Mouse (Mus musculus) heart, postnatal 0 days (tissue): ENCODE data around the gene Ccdc154. TPM values are rescaled to one million over a fixed set of nuclear protein-coding genes. Genes with fewer than 3 reads are reported as not detected.
A peak's percentile ranks its signal among the peaks of the same experiment; 100 is the strongest.

Experiments used
- ATAC-seq: fragments of 200-750 bp; cut with Nextera tagmentation; 2 replicates; pipeline ENCODE4 v1.8.0; 2017; ENCODE audit warnings: low read depth, moderate number of reproducible peaks, moderate library complexity; ENCODE audit not compliant: insufficient read depth
- DNase-seq: peaks from one replicate; pipeline ENCODE4 v3.0.0-alpha.2; 2016; ENCODE audit warnings: low spot score
- H3K27ac ChIP-seq: fragments of 300-500 bp; sonication (generic); 2 replicates; pipeline ENCODE4 v1.5.1; 2014; ENCODE audit warnings: low read depth, mild to moderate bottlenecking
- H3K27me3 ChIP-seq: fragments of 300-500 bp; sonication (generic); 2 replicates; pipeline ENCODE4 v1.6.1; 2014; ENCODE audit warnings: low read length, mixed read lengths; ENCODE audit not compliant: control insufficient read depth, insufficient read depth
- H3K36me3 ChIP-seq: fragments of 300-500 bp; sonication (generic); replicated peaks from 2 replicates; pipeline ENCODE4 v1.6.1; 2014; ENCODE audit warnings: low read length, mixed read lengths; ENCODE audit not compliant: control insufficient read depth, insufficient read depth
- H3K4me1 ChIP-seq: fragments of 300-500 bp; sonication (generic); 2 replicates; pipeline ENCODE4 v1.6.1; 2014; ENCODE audit warnings: antibody characterized with exemption; ENCODE audit not compliant: control insufficient read depth, insufficient read depth
- H3K4me2 ChIP-seq: fragments of 300-500 bp; sonication (generic); 2 replicates; pipeline ENCODE4 v1.6.1; 2014; ENCODE audit warnings: low read depth, mild to moderate bottlenecking, low read length, moderate library complexity
- H3K4me3 ChIP-seq: fragments of 300-500 bp; sonication (generic); 2 replicates; pipeline ENCODE4 v1.5.1; 2014; ENCODE audit warnings: low read depth, low read length
- H3K9ac ChIP-seq: fragments of 300-500 bp; sonication (generic); replicated peaks from 2 replicates; pipeline ENCODE4 v1.6.1; 2014; ENCODE audit warnings: low read depth, low read length, mixed read lengths
- H3K9me3 ChIP-seq: fragments of 300-500 bp; sonication (generic); replicated peaks from 2 replicates; pipeline ENCODE4 v1.6.1; 2016; ENCODE audit warnings: low read length; ENCODE audit not compliant: control insufficient read depth
- CTCF ChIP-seq: IDR thresholded peaks from 2 replicates; pipeline ENCODE4 v1.5.1; 2016; ENCODE audit warnings: antibody characterized with exemption, control low read depth, low read depth
- EP300 ChIP-seq: IDR thresholded peaks from 2 replicates; pipeline ENCODE4 v1.6.1; 2016; ENCODE audit warnings: antibody characterized with exemption, low read depth
- WGBS: fragments of 180-500 bp; shearing (Covaris S2); extraction: QIAGEN DNeasy Blood & Tissue Kit; methylation state at CpG from one replicate; pipeline ENCODE4 v1.1.7; 2014; 5-methylcytosine and 5-hydroxymethylcytosine counted together
- polyA plus RNA-seq: library from polyadenylated mRNA; unstranded; fragments of >200 nt; fragmentation: Nextera tagmentation; extraction: Ambion mirVana; gene quantifications from 2 replicates; pipeline ENCODE4 v1.2.1, GENCODE M21; 2015
- total RNA-seq: library from RNA; depleted of rRNA; stranded (reverse); fragments of >200 nt; gene quantifications from 2 replicates; pipeline ENCODE4 v1.2.3, GENCODE M21; 2014; ENCODE audit warnings: low replicate concordance

The Ccdc154 gene
- total and polyA plus RNA-seq, 2 experiments from 2014 or later = not detected

DNA sequence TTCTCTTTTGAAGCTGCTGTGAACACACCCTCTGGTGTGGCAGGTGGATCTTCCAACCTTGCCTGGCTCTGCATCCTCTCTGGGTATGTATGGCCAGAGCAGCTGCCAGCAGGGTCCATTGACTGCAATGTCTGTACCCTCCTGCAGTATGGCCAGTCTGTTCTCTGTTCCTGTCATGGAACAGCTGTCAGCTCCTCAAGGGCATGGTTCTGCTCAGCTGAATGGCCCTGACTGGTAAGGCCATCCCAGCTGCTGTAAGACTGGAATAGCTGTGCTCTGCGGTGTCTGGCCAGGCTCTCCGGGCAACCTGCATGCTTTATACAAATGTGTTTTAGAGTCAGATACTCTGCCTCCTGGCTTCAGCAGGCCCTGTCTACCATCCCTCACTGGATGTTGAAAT, 7.4 kb downstream of the Ccdc154 start:
- H3K9ac ChIP-seq = no peak overlapping the region
- 55% methylated on average over 2 of the region's 2 CpGs for WGBS
- H3K4me3 ChIP-seq = no peak overlapping the region
- no peaks in the 10 kb centered on the region for H3K9me3 ChIP-seq
- H3K27me3 ChIP-seq = no peaks in the 10 kb centered on the region
- no peak overlapping the region for H3K27ac ChIP-seq
- H3K4me1 ChIP-seq = no peaks in the 10 kb centered on the region
- no peaks in the 10 kb centered on the region for H3K36me3 ChIP-seq
- ATAC-seq (no peak), DNase-seq (no peak)
- TF ChIP-seq EP300 = no peak
- no peak for TF ChIP-seq CTCF
- H3K4me2 ChIP-seq = no peak overlapping the region

DNA sequence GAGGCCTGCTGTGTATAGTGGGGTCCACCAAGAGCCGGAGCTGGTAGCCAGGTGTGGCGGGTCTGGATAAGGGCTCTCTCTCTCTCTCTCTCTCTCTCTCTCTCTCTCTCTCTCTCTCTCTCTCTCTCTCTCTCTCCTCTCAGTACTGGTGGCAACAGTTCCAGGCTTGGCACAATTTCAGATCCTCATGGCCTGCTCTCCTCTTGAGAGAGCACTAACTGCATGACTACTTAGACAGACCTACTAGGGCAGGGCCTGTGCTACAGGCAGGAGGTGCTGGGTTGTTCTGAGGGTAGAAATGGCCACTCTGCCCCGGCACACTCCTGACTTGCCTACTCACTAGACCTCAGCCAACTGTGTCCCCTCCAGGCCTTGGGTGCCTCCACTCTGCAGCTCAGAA, 10.3 kb downstream of the Ccdc154 start:
- H3K4me2 ChIP-seq = no peak overlapping the region
- no peaks in the 10 kb centered on the region for H3K9me3 ChIP-seq
- no peak for TF ChIP-seq CTCF
- TF ChIP-seq EP300 = no peak
- 0 out of 2 replicates have a peak, but pooled peaks cover 5% of the 10 kb centered on the region for H3K27me3 ChIP-seq
- H3K9ac ChIP-seq = no peak overlapping the region
- WGBS = 55% methylated on average over 3 of the region's 3 CpGs
- DNase-seq = no peak
- H3K27ac ChIP-seq = no peak overlapping the region
- H3K36me3 ChIP-seq = no peaks in the 10 kb centered on the region
- ATAC-seq = no peak
- no peaks in the 10 kb centered on the region for H3K4me1 ChIP-seq
- H3K4me3 ChIP-seq = no peak overlapping the region

DNA sequence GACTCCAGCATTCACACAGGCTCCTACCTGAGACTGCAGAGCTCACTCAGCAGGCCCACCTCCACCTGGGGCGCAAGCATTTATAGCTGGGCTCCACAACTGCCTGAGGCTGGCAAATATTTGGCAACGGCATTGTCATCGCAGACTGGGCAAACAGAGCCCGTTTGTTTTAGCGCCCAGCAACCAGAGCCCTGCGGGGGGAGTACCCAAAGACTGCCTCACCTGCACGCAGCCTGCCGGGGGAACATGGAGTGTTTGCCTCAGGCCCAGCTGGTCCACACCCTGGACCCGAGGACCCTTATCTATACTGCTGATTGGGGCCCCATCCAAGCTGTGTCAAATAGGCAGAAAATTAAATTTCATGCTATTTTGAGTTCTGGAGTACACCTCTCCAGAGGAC, 13.2 kb downstream of the Ccdc154 start, which contains the start of gene Gm38655:
Gene Gm38655 (minus strand): TSS at position 61 of the 400 bp plus-strand sequence.
- Histone ChIP-seq H3K27ac (no peak within 1 kb of the TSS), H3K9me3 (no peaks in the 10 kb centered on the region), H3K4me1 (no peaks in the 10 kb centered on the region), H3K9ac (no peak within 1 kb of the TSS), H3K36me3 (no peaks in the 10 kb centered on the region), H3K4me2 (no peak within 1 kb of the TSS), H3K4me3 (no peak within 1 kb of the TSS), H3K27me3 (0 out of 2 replicates have a peak, but pooled peaks cover 9% of the 10 kb centered on the region)
- 59% methylated on average over 9 of the region's 9 CpGs for WGBS
- DNase-seq (no peak), ATAC-seq (no peak)
- TF ChIP-seq CTCF = no peak
- no peak for TF ChIP-seq EP300

DNA sequence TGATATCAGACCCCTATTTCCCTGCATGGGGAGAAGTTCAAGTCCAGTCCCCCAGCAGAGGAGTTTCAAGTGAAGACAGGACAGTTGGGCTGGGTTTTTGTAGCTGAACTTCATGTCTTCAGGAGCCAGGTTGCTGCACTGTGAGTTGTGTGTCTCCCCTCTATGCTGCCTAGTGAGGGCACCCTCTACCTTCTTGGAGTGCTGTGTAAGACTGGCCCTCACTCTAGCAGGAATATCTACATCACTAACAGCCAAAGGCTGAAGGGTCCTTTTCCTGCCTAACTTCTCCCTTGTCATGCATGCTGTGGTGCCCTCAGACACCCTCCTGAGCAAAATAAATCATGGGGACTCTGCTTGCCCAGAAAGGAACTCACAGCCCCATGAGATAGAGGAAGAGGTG, 21.0 kb downstream of the Ccdc154 start:
- Histone ChIP-seq H3K9ac (no peak overlapping the region), H3K4me3 (no peak overlapping the region), H3K27me3 (0 out of 2 replicates have a peak, but pooled peaks cover 6% of the 10 kb centered on the region), H3K4me2 (peak overlapping the region; percentile 96; the same call in 1 of the 2 replicates), H3K4me1 (peaks cover 12% of the 10 kb centered on the region), H3K27ac (no peak overlapping the region), H3K9me3 (no peaks in the 10 kb centered on the region), H3K36me3 (no peaks in the 10 kb centered on the region)
- DNase-seq = no peak
- TF ChIP-seq CTCF (no peak), EP300 (no peak)
- no peak for ATAC-seq

DNA sequence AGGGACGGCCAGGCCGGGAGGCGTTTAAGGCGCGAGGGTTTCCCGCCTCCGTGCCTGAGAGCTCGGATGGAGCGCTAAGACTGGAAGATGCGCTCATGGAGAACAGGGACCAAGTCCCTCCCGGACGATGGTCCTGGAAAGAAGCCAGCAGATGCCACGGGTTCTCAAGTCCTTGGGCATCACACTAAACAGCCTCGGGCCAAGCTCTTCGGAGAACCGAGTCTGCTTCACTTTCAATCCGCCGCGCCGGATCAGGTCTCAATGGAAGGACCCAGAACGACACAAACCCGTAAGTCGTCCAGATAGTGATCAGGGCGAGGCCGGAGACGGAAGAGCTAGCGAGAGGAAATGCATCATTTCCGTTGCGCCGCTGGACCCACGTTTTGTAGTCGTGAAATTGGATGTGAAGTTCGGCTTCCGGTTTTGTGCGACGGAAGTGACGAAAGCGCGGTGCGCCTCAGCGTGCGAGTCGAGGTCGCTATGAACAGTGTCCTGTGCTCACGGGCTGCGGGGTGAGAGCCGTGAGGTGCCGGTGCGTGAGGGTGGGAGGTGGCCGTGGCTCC, 21.9 kb downstream of the Ccdc154 start, which contains the start of gene BC003965:
Gene BC003965 (plus strand): TSS at position 426 of the 563 bp plus-strand sequence.
- DNase-seq (peak; percentile 94), ATAC-seq (peak; percentile 79)
- no peaks in the 10 kb centered on the region for H3K36me3 ChIP-seq
- peaks cover 15% of the 10 kb centered on the region for H3K4me1 ChIP-seq
- under 1% methylated on average over 50 of the region's 50 CpGs for WGBS
- peak within 1 kb of the TSS; percentile 78 for H3K4me3 ChIP-seq
- H3K9me3 ChIP-seq = no peaks in the 10 kb centered on the region
- peak within 1 kb of the TSS; percentile 70 for H3K9ac ChIP-seq
- H3K4me2 ChIP-seq = peak within 1 kb of the TSS; percentile 96
- TF ChIP-seq EP300 (peak; percentile 96), CTCF (no peak)
- peak within 1 kb of the TSS; percentile 91 for H3K27ac ChIP-seq
- 0 out of 2 replicates have a peak, but pooled peaks cover 6% of the 10 kb centered on the region for H3K27me3 ChIP-seq

DNA sequence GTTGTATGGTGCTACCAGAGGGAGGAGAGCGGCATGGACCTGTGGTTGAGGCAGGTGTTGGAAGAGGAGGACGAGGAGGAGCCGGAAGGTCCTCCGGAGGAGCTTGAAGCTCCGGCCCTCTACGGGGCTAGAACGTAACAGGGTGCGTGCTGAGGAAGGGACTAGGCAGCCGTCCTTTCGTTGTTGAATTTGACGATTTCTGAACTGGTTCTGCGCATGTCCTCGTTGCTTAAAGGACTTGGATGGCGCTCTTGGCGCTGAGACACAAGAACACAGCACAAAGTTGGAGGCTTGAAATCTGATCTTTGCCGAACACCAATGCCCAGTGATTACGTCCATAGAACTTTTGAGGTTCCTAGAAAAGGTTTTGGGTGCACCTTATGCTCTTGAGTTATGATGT, 22.7 kb downstream of the Ccdc154 start:
- TF ChIP-seq CTCF (no peak), EP300 (no peak)
- Histone ChIP-seq H3K36me3 (no peaks in the 10 kb centered on the region), H3K9me3 (no peaks in the 10 kb centered on the region), H3K9ac (peak overlapping the region; percentile 70), H3K4me3 (peak overlapping the region; percentile 78), H3K4me1 (peaks cover 22% of the 10 kb centered on the region), H3K27ac (peak overlapping the region; percentile 68), H3K27me3 (0 out of 2 replicates have a peak, but pooled peaks cover 6% of the 10 kb centered on the region), H3K4me2 (peak overlapping the region; percentile 96)
- ATAC-seq (no peak), DNase-seq (no peak)
- 8% methylated on average over 17 of the region's 17 CpGs for WGBS
